Mouse (Mus musculus): ENCODE results near the gene Fam107b. TPM values are rescaled to one million over a fixed set of nuclear protein-coding genes. Genes with fewer than 3 reads are reported as not detected.

Gene Fam107b
- 100 to 1,000 TPM; 236 to 241 TPM for total RNA-seq (2023)

DNA sequence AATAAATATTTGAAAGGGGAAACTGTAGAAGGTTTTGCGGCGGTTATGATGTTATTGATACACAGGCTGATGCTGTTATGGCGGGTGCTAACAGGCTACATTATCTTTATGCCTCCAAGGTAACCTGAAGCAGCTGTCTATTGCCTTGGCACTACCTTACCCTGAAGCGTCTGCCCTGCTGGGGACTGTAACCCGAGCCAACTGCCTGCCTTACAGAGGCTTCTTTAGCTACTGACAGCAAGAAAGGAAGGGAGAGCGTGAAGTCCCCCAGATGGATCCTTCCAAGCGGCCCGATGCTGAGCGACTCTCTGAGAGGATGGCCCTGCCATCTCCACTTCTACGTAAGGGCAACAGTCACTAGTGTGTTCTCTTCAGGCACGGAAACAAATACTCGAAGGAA lies at the start of gene Fam107b:
Gene Fam107b (plus strand): TSS at position 303 of the 400 bp plus-strand sequence.

Other genes starting within 250 kb of the Fam107b start
- 1 to 10 TPM; 1.9 to 2.9 TPM for gene Rpp38, start 237.8 kb upstream of the Fam107b start, total RNA-seq (2023)
- gene Acbd7, start 234.3 kb upstream of the Fam107b start, total RNA-seq (2023) = not detected
- gene Olah, start 173.3 kb upstream of the Fam107b start, total RNA-seq (2023) = not detected
- gene Meig1, start 147.8 kb upstream of the Fam107b start, total RNA-seq (2023) = 1 to 10 TPM; 1.0 to 2.3 TPM
- gene Dclre1c, start 146.4 kb upstream of the Fam107b start, total RNA-seq (2023) = 10 to 100 TPM; 75.0 to 86.9 TPM
- under 1 TPM; 0.31 to 0.43 TPM for gene Suv39h2, start 95.5 kb upstream of the Fam107b start, total RNA-seq (2023)
- gene Gm45902, start 57.7 kb upstream of the Fam107b start, total RNA-seq (2023) = 1 to 10 TPM; 7.7 to 8.4 TPM
- 10 to 100 TPM; 52.7 to 58.1 TPM for gene Hspa14, start 57.7 kb upstream of the Fam107b start, total RNA-seq (2023)
- gene Cdnf, start 57.5 kb upstream of the Fam107b start, total RNA-seq (2023) = under 1 TPM; 0.26 to 0.27 TPM

Measured in monocyte, adult 59 days (primary cell).